Mouse (Mus musculus): ENCODE data around the gene Acox1.

GRCm38 (mm10) chr11:116142211-116142991 is 56.4 kb downstream of the Acox1 start:
- no peak for TF ChIP-seq CTCF (IDR thresholded peaks at IDR 0.05; ENCODE audit: low read depth)
- no peak for TF ChIP-seq EP300 (IDR thresholded peaks at IDR 0.05; ENCODE audit: low read depth)
